Mouse (Mus musculus) heart, embryonic 15.5 days (tissue): ENCODE measurements at regions not wholly inside any gene's neighbourhood (a gene's known extent, or its start where the extent isn't known, plus 50 kb on each side); places are given as distances from the start of the nearest gene placed in this dataset.

Experiments used
- ATAC-seq: fragments of 200-750 bp; cut with Nextera tagmentation; replicated peaks from 2 replicates; pipeline ENCODE4 v1.8.0; 2017; ENCODE audit warnings: low read depth, moderate TSS enrichment; ENCODE audit not compliant: insufficient number of reproducible peaks, insufficient read depth, low FRiP score
- H3K27ac ChIP-seq: fragments of 300-500 bp; sonication (generic); 2 replicates; pipeline ENCODE4 v1.5.1; 2015; ENCODE audit warnings: mild to moderate bottlenecking, inconsistent platforms
- H3K27me3 ChIP-seq: fragments of 300-500 bp; sonication (generic); 2 replicates; pipeline ENCODE4 v1.6.1; 2015; ENCODE audit warnings: inconsistent platforms
- H3K36me3 ChIP-seq: fragments of 300-500 bp; sonication (generic); 2 replicates; pipeline ENCODE4 v1.6.1; 2015; ENCODE audit warnings: mild to moderate bottlenecking, inconsistent platforms
- H3K4me1 ChIP-seq: fragments of 300-500 bp; sonication (generic); replicated peaks from 2 replicates; pipeline ENCODE4 v1.6.1; 2015; ENCODE audit warnings: inconsistent platforms
- H3K4me2 ChIP-seq: fragments of 300-500 bp; sonication (generic); 2 replicates; pipeline ENCODE4 v1.6.1; 2015; ENCODE audit warnings: inconsistent platforms, mild to moderate bottlenecking, moderate library complexity
- H3K4me3 ChIP-seq: fragments of 300-500 bp; sonication (generic); 2 replicates; pipeline ENCODE4 v1.5.1; 2015; ENCODE audit warnings: mild to moderate bottlenecking, inconsistent platforms
- H3K9ac ChIP-seq: fragments of 300-500 bp; sonication (generic); 2 replicates; pipeline ENCODE4 v1.6.1; 2015; ENCODE audit warnings: mild to moderate bottlenecking, inconsistent platforms
- H3K9me3 ChIP-seq: fragments of 300-500 bp; sonication (generic); replicated peaks from 2 replicates; pipeline ENCODE4 v1.6.1; 2016; ENCODE audit warnings: inconsistent platforms
- WGBS: fragments of 180-500 bp; shearing (Covaris S2); methylation state at CpG from one replicate; pipeline ENCODE4 v1.1.7; 2015; ENCODE audit warnings: mixed read lengths; 5-methylcytosine and 5-hydroxymethylcytosine counted together

GRCm38 (mm10) chr19:59588068-59588522 is 129.9 kb downstream of the Emx2 start:
- peaks cover 3% of the 10 kb centered on the region; the same call in 1 of the 2 replicates for H3K27me3 ChIP-seq
- H3K4me1 ChIP-seq, result peaks cover 7% of the 10 kb centered on the region
- no peak for ATAC-seq
- H3K36me3 ChIP-seq, result no peaks in the 10 kb centered on the region
- H3K4me2 ChIP-seq, result peak overlapping the region; percentile 65
- H3K9me3 ChIP-seq, result no peaks in the 10 kb centered on the region
- no peak overlapping the region for H3K9ac ChIP-seq
- peak overlapping the region; percentile 36 for H3K4me3 ChIP-seq
- 18% methylated on average over 17 of the region's 17 CpGs for WGBS
- H3K27ac ChIP-seq, result no peak overlapping the region

GRCm38 (mm10) chr19:59590021-59590420 is 131.8 kb downstream of the Emx2 start:
- Histone ChIP-seq H3K4me1 (peaks cover 7% of the 10 kb centered on the region), H3K4me2 (no peak overlapping the region), H3K27ac (no peak overlapping the region), H3K4me3 (no peak overlapping the region), H3K27me3 (peaks cover 3% of the 10 kb centered on the region; the same call in 1 of the 2 replicates), H3K9me3 (no peaks in the 10 kb centered on the region), H3K36me3 (no peaks in the 10 kb centered on the region), H3K9ac (no peak overlapping the region)
- no peak for ATAC-seq
- WGBS, result 89% methylated on average over 3 of the region's 3 CpGs

- Histone ChIP-seq H3K9ac (no peak overlapping the region), H3K27ac (no peak overlapping the region), H3K4me3 (no peak overlapping the region), H3K9me3 (no peaks in the 10 kb centered on the region), H3K36me3 (no peaks in the 10 kb centered on the region), H3K27me3 (no peaks in the 10 kb centered on the region), H3K4me1 (peaks cover 7% of the 10 kb centered on the region), H3K4me2 (no peak overlapping the region)
- 62% methylated on average over 3 of the region's 3 CpGs for WGBS
- no peak for ATAC-seq
Measured at GRCm38 (mm10) chr19:59592060-59592459, 133.9 kb downstream of the Emx2 start.

- Histone ChIP-seq H3K4me3 (no peak overlapping the region), H3K36me3 (no peaks in the 10 kb centered on the region), H3K4me1 (no peaks in the 10 kb centered on the region), H3K9ac (no peak overlapping the region), H3K27ac (no peak overlapping the region), H3K4me2 (no peak overlapping the region), H3K9me3 (no peaks in the 10 kb centered on the region), H3K27me3 (no peaks in the 10 kb centered on the region)
- ATAC-seq, result no peak
- WGBS, result 75% methylated on average over 6 of the region's 6 CpGs
Measured at GRCm38 (mm10) chr19:59624288-59624795, 166.2 kb downstream of the Emx2 start.

- H3K4me1 ChIP-seq, result no peaks in the 10 kb centered on the region
- 41% methylated on average over 3 of the region's 3 CpGs for WGBS
- H3K4me2 ChIP-seq, result no peak overlapping the region
- no peaks in the 10 kb centered on the region for H3K36me3 ChIP-seq
- H3K4me3 ChIP-seq, result no peak overlapping the region
- no peaks in the 10 kb centered on the region for H3K9me3 ChIP-seq
- ATAC-seq, result no peak
- H3K9ac ChIP-seq, result no peak overlapping the region
- H3K27ac ChIP-seq, result no peak overlapping the region
- no peaks in the 10 kb centered on the region for H3K27me3 ChIP-seq
Measured at GRCm38 (mm10) chr19:59627681-59628080, 169.5 kb downstream of the Emx2 start.

GRCm38 (mm10) chr19:59628296-59629160 is 170.4 kb downstream of the Emx2 start:
- no peak for ATAC-seq
- Histone ChIP-seq H3K36me3 (no peaks in the 10 kb centered on the region), H3K4me1 (no peaks in the 10 kb centered on the region), H3K9ac (no peak overlapping the region), H3K4me2 (no peak overlapping the region), H3K27me3 (no peaks in the 10 kb centered on the region), H3K4me3 (no peak overlapping the region), H3K9me3 (no peaks in the 10 kb centered on the region), H3K27ac (no peak overlapping the region)
- 71% methylated on average over 15 of the region's 15 CpGs for WGBS

- Histone ChIP-seq H3K27ac (no peak overlapping the region), H3K9me3 (no peaks in the 10 kb centered on the region), H3K4me2 (no peak overlapping the region), H3K4me3 (no peak overlapping the region), H3K27me3 (no peaks in the 10 kb centered on the region), H3K9ac (no peak overlapping the region), H3K36me3 (no peaks in the 10 kb centered on the region), H3K4me1 (no peaks in the 10 kb centered on the region)
- 50% methylated on average over 2 of the region's 2 CpGs for WGBS
- no peak for ATAC-seq
Measured at GRCm38 (mm10) chr19:59629161-59629445, 170.9 kb downstream of the Emx2 start.

- 81% methylated on average over 8 of the region's 8 CpGs for WGBS
- Histone ChIP-seq H3K9ac (no peak overlapping the region), H3K27ac (no peak overlapping the region), H3K36me3 (no peaks in the 10 kb centered on the region), H3K9me3 (no peaks in the 10 kb centered on the region), H3K4me1 (no peaks in the 10 kb centered on the region), H3K27me3 (no peaks in the 10 kb centered on the region), H3K4me3 (no peak overlapping the region), H3K4me2 (no peak overlapping the region)
- ATAC-seq, result no peak
Measured at GRCm38 (mm10) chr19:59630095-59630494, 171.9 kb downstream of the Emx2 start.

GRCm38 (mm10) chr19:59630706-59631105 is 172.5 kb downstream of the Emx2 start:
- 71% methylated on average over 4 of the region's 4 CpGs for WGBS
- Histone ChIP-seq H3K9me3 (no peaks in the 10 kb centered on the region), H3K4me2 (no peak overlapping the region), H3K9ac (no peak overlapping the region), H3K4me3 (no peak overlapping the region), H3K27ac (no peak overlapping the region), H3K4me1 (no peaks in the 10 kb centered on the region), H3K36me3 (no peaks in the 10 kb centered on the region), H3K27me3 (no peaks in the 10 kb centered on the region)
- no peak for ATAC-seq

GRCm38 (mm10) chr19:59631541-59631940 is 173.4 kb downstream of the Emx2 start:
- WGBS, result 83% methylated on average over 1 of the region's 1 CpGs
- no peaks in the 10 kb centered on the region for H3K27me3 ChIP-seq
- no peak overlapping the region for H3K9ac ChIP-seq
- no peak for ATAC-seq
- H3K4me3 ChIP-seq, result no peak overlapping the region
- H3K36me3 ChIP-seq, result no peaks in the 10 kb centered on the region
- no peak overlapping the region for H3K4me2 ChIP-seq
- no peaks in the 10 kb centered on the region for H3K9me3 ChIP-seq
- H3K4me1 ChIP-seq, result no peaks in the 10 kb centered on the region
- H3K27ac ChIP-seq, result no peak overlapping the region

GRCm38 (mm10) chr19:59636271-59636670 is 178.1 kb downstream of the Emx2 start:
- Histone ChIP-seq H3K36me3 (no peaks in the 10 kb centered on the region), H3K27me3 (peaks cover 3% of the 10 kb centered on the region; the same call in 1 of the 2 replicates), H3K4me2 (no peak overlapping the region), H3K9ac (no peak overlapping the region), H3K9me3 (no peaks in the 10 kb centered on the region), H3K4me1 (no peaks in the 10 kb centered on the region), H3K27ac (no peak overlapping the region), H3K4me3 (no peak overlapping the region)
- WGBS, result 57% methylated on average over 8 of the region's 8 CpGs
- ATAC-seq, result no peak

GRCm38 (mm10) chr19:59642606-59643005 is 184.4 kb downstream of the Emx2 start:
- H3K36me3 ChIP-seq, result no peaks in the 10 kb centered on the region
- H3K27me3 ChIP-seq, result no peaks in the 10 kb centered on the region
- no peak overlapping the region for H3K4me2 ChIP-seq
- H3K27ac ChIP-seq, result no peak overlapping the region
- 84% methylated on average over 3 of the region's 3 CpGs for WGBS
- no peaks in the 10 kb centered on the region for H3K4me1 ChIP-seq
- no peak overlapping the region for H3K9ac ChIP-seq
- no peaks in the 10 kb centered on the region for H3K9me3 ChIP-seq
- H3K4me3 ChIP-seq, result no peak overlapping the region
- ATAC-seq, result no peak
